Mouse (Mus musculus) heart, embryonic 14.5 days (tissue): ENCODE measurements around the gene Phc2. TPM values are rescaled to one million over a fixed set of nuclear protein-coding genes. Genes with fewer than 3 reads are reported as not detected.

Experiments
- ATAC-seq: fragments of 200-750 bp; cut with Nextera tagmentation; 2 replicates; pipeline ENCODE4 v1.8.0; 2017; ENCODE audit warnings: low read depth, moderate TSS enrichment; ENCODE audit not compliant: insufficient number of reproducible peaks, insufficient read depth, low FRiP score
- H3K27ac ChIP-seq, 2 experiments: fragments of 200-500 bp in 1 of 2; fragments of 300-500 bp in 1 of 2; sonication (generic) in 1 of 2; replicated peaks in 1 of 2; 2 replicates each; pipeline ENCODE4 v1.5.1; 2012 to 2014; ENCODE audit warnings: low read depth in 2 of 2, low read length in 2 of 2, control low read depth in 1 of 2, mild to moderate bottlenecking in 1 of 2, mixed read lengths in 1 of 2; ENCODE audit not compliant: control insufficient read depth in 1 of 2, insufficient read depth in 1 of 2
- H3K27me3 ChIP-seq: fragments of 300-500 bp; sonication (generic); 2 replicates; pipeline ENCODE4 v1.6.1; 2014; ENCODE audit warnings: mild to moderate bottlenecking, low read length, control low read depth; ENCODE audit not compliant: control insufficient read depth, insufficient read depth
- H3K36me3 ChIP-seq: fragments of 300-500 bp; sonication (generic); 2 replicates; pipeline ENCODE4 v1.6.1; 2014; ENCODE audit warnings: mild to moderate bottlenecking, control low read depth, low read length, mixed read lengths; ENCODE audit not compliant: control insufficient read depth, insufficient read depth
- H3K4me1 ChIP-seq, 2 experiments: fragments of 200-500 bp in 1 of 2; fragments of 300-500 bp in 1 of 2; sonication (generic) in 1 of 2; 2 replicates each; pipeline ENCODE4 v1.6.1; 2012 to 2014; ENCODE audit warnings: low read length in 2 of 2, control low read depth in 1 of 2, mixed read lengths in 1 of 2; ENCODE audit not compliant: control insufficient read depth in 2 of 2, insufficient read depth in 2 of 2
- H3K4me2 ChIP-seq: fragments of 300-500 bp; sonication (generic); 2 replicates; pipeline ENCODE4 v1.6.1; 2014; ENCODE audit warnings: mild to moderate bottlenecking, low read length
- H3K4me3 ChIP-seq, 2 experiments: fragments of 200-500 bp in 1 of 2; fragments of 300-500 bp in 1 of 2; sonication (generic) in 1 of 2; 2 replicates each; pipeline ENCODE4 v1.5.1; 2012 to 2014; ENCODE audit warnings: low read length in 2 of 2, mild to moderate bottlenecking in 2 of 2, control low read depth in 1 of 2, low read depth in 1 of 2, moderate library complexity in 1 of 2; ENCODE audit not compliant: control insufficient read depth in 1 of 2, insufficient read depth in 1 of 2
- H3K9ac ChIP-seq: fragments of 300-500 bp; sonication (generic); 2 replicates; pipeline ENCODE4 v1.6.1; 2014; ENCODE audit warnings: mild to moderate bottlenecking, low read length
- H3K9me3 ChIP-seq: fragments of 300-500 bp; sonication (generic); 2 replicates; pipeline ENCODE4 v1.6.1; 2016; ENCODE audit warnings: low read length, control low read depth; ENCODE audit not compliant: control insufficient read depth
- WGBS: fragments of 180-500 bp; shearing (Covaris S2); extraction: QIAGEN DNeasy Blood & Tissue Kit; methylation state at CpG from one replicate; pipeline ENCODE4 v1.1.7; 2014; 5-methylcytosine and 5-hydroxymethylcytosine counted together
- polyA plus RNA-seq: library from polyadenylated mRNA; unstranded; fragments of >200 nt; fragmentation: Nextera tagmentation; extraction: Ambion mirVana; gene quantifications from 2 replicates; pipeline ENCODE4 v1.2.1, GENCODE M21; 2014

Phc2 gene
- polyA plus RNA-seq, 1 experiment from 2014 or later, result 42.5 TPM

GRCm38 (mm10) chr4:128745160-128745559 lies 90.7 kb downstream of the Phc2 start:
- H3K9me3 ChIP-seq, result no peaks in the 10 kb centered on the region
- no peaks in the 10 kb centered on the region for H3K27me3 ChIP-seq
- peaks cover 8 to 21% of the 10 kb centered on the region in 2 experiments; a peak in 3 of 4 replicates for H3K4me1 ChIP-seq
- H3K4me2 ChIP-seq, result no peak overlapping the region
- H3K27ac ChIP-seq, result no peak overlapping the region
- WGBS, result 82% methylated on average over 8 of the region's 8 CpGs
- peaks cover 72% of the 10 kb centered on the region for H3K36me3 ChIP-seq
- ATAC-seq, result no peak
- H3K9ac ChIP-seq, result no peak overlapping the region
- H3K4me3 ChIP-seq, result no peak overlapping the region

- Histone ChIP-seq H3K4me3 (no peak overlapping the region), H3K27ac (no peak overlapping the region; a peak in 1 of 4 replicates), H3K4me2 (no peak overlapping the region), H3K27me3 (no peaks in the 10 kb centered on the region), H3K9ac (no peak overlapping the region), H3K4me1 (peaks cover 6 to 15% of the 10 kb centered on the region in 2 experiments; a peak in 3 of 4 replicates), H3K36me3 (peaks cover 95% of the 10 kb centered on the region), H3K9me3 (no peaks in the 10 kb centered on the region)
- WGBS, result 50% methylated on average over 20 of the region's 22 CpGs
- no peak for ATAC-seq
Measured at GRCm38 (mm10) chr4:128747614-128748270, 93.2 kb downstream of the Phc2 start.

DNA sequence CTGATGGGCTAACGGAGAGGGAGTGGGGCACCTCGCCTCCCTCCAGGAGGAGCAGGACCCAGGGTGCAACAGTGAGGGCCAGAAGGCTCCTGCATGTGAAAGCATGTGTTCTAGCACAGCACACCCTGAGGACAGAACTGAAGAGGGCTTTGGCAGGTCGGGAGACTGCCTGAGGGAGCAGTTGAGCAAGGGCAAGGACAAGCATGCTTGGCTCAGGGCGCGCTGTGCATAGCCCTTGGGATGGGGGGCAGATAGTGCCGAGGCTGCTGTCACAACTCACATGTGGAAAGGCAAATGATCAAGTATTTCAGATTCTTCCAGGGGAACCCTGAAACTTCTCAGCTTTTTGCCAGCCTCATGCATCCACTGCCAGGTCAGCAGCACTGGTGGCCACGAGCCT lies 93.8 kb downstream of the Phc2 start:
- Histone ChIP-seq H3K4me1 (peaks cover 6 to 12% of the 10 kb centered on the region in 2 experiments; a peak in 3 of 4 replicates), H3K27me3 (no peaks in the 10 kb centered on the region), H3K27ac (no peak overlapping the region), H3K9ac (no peak overlapping the region), H3K4me3 (no peak overlapping the region), H3K9me3 (no peaks in the 10 kb centered on the region), H3K4me2 (no peak overlapping the region), H3K36me3 (peaks cover 100% of the 10 kb centered on the region)
- WGBS, result 77% methylated on average over 7 of the region's 7 CpGs
- ATAC-seq, result no peak

- Histone ChIP-seq H3K9me3 (no peaks in the 10 kb centered on the region), H3K4me1 (peaks cover 6 to 12% of the 10 kb centered on the region in 2 experiments; a peak in 3 of 4 replicates), H3K36me3 (peaks cover 90% of the 10 kb centered on the region), H3K27ac (no peak overlapping the region), H3K27me3 (no peaks in the 10 kb centered on the region), H3K9ac (no peak overlapping the region), H3K4me3 (no peak overlapping the region), H3K4me2 (no peak overlapping the region)
- WGBS, result 66% methylated on average over 5 of the region's 5 CpGs
- no peak for ATAC-seq
Measured at GRCm38 (mm10) chr4:128751006-128751405, 96.5 kb downstream of the Phc2 start.

- Histone ChIP-seq H3K4me1 (peaks cover 6 to 10% of the 10 kb centered on the region in 2 experiments; a peak in 3 of 4 replicates), H3K36me3 (peaks cover 78% of the 10 kb centered on the region), H3K9me3 (no peaks in the 10 kb centered on the region), H3K9ac (no peak overlapping the region), H3K4me2 (no peak overlapping the region), H3K27ac (no peak overlapping the region), H3K27me3 (no peaks in the 10 kb centered on the region), H3K4me3 (no peak overlapping the region)
- WGBS, result 86% methylated on average over 13 of the region's 13 CpGs
- no peak for ATAC-seq
Measured at GRCm38 (mm10) chr4:128752031-128752757, 97.7 kb downstream of the Phc2 start.

DNA sequence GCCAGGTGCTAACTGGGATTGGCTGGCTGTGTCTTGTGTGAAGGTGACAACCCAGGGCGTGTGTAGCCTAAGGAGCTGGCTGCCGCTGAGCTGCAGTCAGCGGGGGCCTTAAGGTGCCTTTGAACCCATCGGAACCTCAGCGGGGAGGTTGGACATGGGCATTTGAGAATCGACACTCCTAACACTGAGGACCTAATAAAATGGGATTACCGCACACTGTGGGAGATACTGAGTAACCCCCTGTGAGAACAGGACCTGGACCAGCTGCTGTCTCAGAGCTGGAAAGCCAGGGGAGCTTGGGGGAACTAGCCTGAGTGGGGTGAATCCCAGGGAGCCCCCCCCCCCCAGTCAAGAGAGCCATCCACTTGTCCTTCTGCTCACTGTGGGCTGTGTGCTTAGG lies 99.1 kb downstream of the Phc2 start:
- ATAC-seq, result no peak
- Histone ChIP-seq H3K4me3 (no peak overlapping the region), H3K9ac (no peak overlapping the region), H3K27ac (no peak overlapping the region), H3K4me1 (no peaks in the 10 kb centered on the region), H3K4me2 (no peak overlapping the region), H3K27me3 (no peaks in the 10 kb centered on the region), H3K9me3 (no peaks in the 10 kb centered on the region), H3K36me3 (peaks cover 64% of the 10 kb centered on the region)
- 93% methylated on average over 7 of the region's 7 CpGs for WGBS

DNA sequence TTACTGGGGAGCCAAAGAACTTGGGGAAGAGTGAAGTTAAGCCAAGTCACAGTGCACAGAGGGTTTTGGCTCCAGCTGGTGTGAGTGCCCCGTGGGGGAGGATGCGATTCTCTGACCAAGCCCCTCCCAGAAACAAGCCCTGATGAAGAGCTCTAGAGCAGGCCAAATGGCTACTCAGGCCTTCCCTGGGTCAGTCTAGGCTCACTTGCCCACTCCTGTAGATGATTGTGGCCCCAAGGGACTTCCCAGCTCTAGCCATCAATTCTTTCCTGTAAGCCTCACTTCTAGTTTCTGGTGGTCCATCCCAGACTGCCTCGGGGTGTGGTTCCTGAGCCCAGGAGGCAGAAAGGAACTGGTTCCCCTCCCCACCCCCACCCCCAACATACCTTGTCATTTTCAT lies 100.6 kb downstream of the Phc2 start, which contains the start of gene A3galt2:
A3galt2 (plus strand) TSS at position 301 of the 400 bp plus-strand sequence.
- ATAC-seq, result no peak
- 0 out of 4 replicates have a peak within 1 kb of the TSS, but pooled peaks of 1 of the 2 experiments have one; percentile 4 for H3K27ac ChIP-seq
- 66% methylated on average over 3 of the region's 3 CpGs for WGBS
- H3K9me3 ChIP-seq, result no peaks in the 10 kb centered on the region
- no peak within 1 kb of the TSS for H3K9ac ChIP-seq
- no peaks in the 10 kb centered on the region for H3K4me1 ChIP-seq
- H3K4me2 ChIP-seq, result no peak within 1 kb of the TSS
- H3K4me3 ChIP-seq, result no peak within 1 kb of the TSS
- peaks cover 49% of the 10 kb centered on the region for H3K36me3 ChIP-seq
- no peaks in the 10 kb centered on the region for H3K27me3 ChIP-seq
